Mouse (Mus musculus) adrenal gland (tissue): ENCODE results near the gene Vcp.
"Not testable (repeated sequence)": the region's sequence is repeated elsewhere in the genome, so short reads cannot be mapped to it uniquely, and the experiment has no call there.

ENCODE experiments used
- intact Hi-C: fragments of 180-260 bp; cut with DNase I; formaldehyde crosslinking; loops from one replicate; pipeline ENCODE4 v1.15.1; 2025

The Vcp gene

GRCm38 (mm10) chr4:43030352-43030751 is 30.0 kb upstream of the Vcp start:
- intact Hi-C loops = no loop called here

- intact Hi-C loops = no loop called here
These were observed 29.4 kb upstream of the Vcp start for GRCm38 (mm10) chr4:43029749-43030148.

GRCm38 (mm10) chr4:43029121-43029520 is 28.8 kb upstream of the Vcp start:
- intact Hi-C loops = no loop called here

- intact Hi-C loops = loop anchor here (2.0 kb wide), 1 partner anchor 19 kb away; no protein-coding TSS in a partner anchor
These were observed 25.0 kb upstream of the Vcp start, which contains the start of gene Pigo for GRCm38 (mm10) chr4:43025084-43025960. Pigo (minus strand) TSS chr4:43025819.

GRCm38 (mm10) chr4:43024673-43025072 is 24.4 kb upstream of the Vcp start:
- intact Hi-C loops = loop anchor here (2.0 kb wide), 1 partner anchor 18 kb away; no protein-coding TSS in a partner anchor

- intact Hi-C loops = no loop called here
These were observed 21.0 kb upstream of the Vcp start for GRCm38 (mm10) chr4:43021341-43021740.

GRCm38 (mm10) chr4:43020876-43021275 is 20.6 kb upstream of the Vcp start:
- intact Hi-C loops = no loop called here

GRCm38 (mm10) chr4:43019641-43020465 is 19.5 kb upstream of the Vcp start:
- intact Hi-C loops = no loop called here

- intact Hi-C loops = no loop called here
These were observed 18.9 kb upstream of the Vcp start for GRCm38 (mm10) chr4:43019176-43019575.

GRCm38 (mm10) chr4:43018156-43018555 is 17.8 kb upstream of the Vcp start:
- intact Hi-C loops = no loop called here

GRCm38 (mm10) chr4:43012091-43012490 is 11.8 kb upstream of the Vcp start:
- intact Hi-C loops = no loop called here

- intact Hi-C loops = no loop called here
These were observed 10.1 kb upstream of the Vcp start, which contains the start of gene Fancg for GRCm38 (mm10) chr4:43010161-43011038. Fancg (minus strand) TSS chr4:43010506.

- intact Hi-C loops = loop anchor here (2.0 kb wide), 1 partner anchor 19 kb away; the partner anchor contains the start of gene Pigo
These were observed 5.5 kb upstream of the Vcp start for GRCm38 (mm10) chr4:43005765-43006164.

- intact Hi-C loops = no loop called here
These were observed 4.6 kb upstream of the Vcp start for GRCm38 (mm10) chr4:43004951-43005350.

- intact Hi-C loops = no loop called here
These were observed 2.6 kb upstream of the Vcp start for GRCm38 (mm10) chr4:43002756-43003439.

GRCm38 (mm10) chr4:43001272-43001671 is 965 bp upstream of the Vcp start:
- intact Hi-C loops = no loop called here

GRCm38 (mm10) chr4:42999451-43000140 is 711 bp downstream of the Vcp start:
- intact Hi-C loops = no loop called here

- intact Hi-C loops = no loop called here
These were observed 2.3 kb downstream of the Vcp start for GRCm38 (mm10) chr4:42998022-42998421.

- intact Hi-C loops = no loop called here
These were observed 12.0 kb downstream of the Vcp start for GRCm38 (mm10) chr4:42988296-42988695.

GRCm38 (mm10) chr4:42980467-42980866 is 19.8 kb downstream of the Vcp start:
- intact Hi-C loops = not testable (repeated sequence)
